Mouse (Mus musculus) heart, embryonic 15.5 days (tissue): ENCODE measurements at regions not wholly inside any gene's neighbourhood (a gene's known extent, or its start where the extent isn't known, plus 50 kb on each side); places are given as distances from the start of the nearest gene placed in this dataset.

Source experiments
- ATAC-seq: fragments of 200-750 bp; cut with Nextera tagmentation; replicated peaks from 2 replicates; pipeline ENCODE4 v1.8.0; 2017; ENCODE audit warnings: low read depth, moderate TSS enrichment; ENCODE audit not compliant: insufficient number of reproducible peaks, insufficient read depth, low FRiP score
- H3K27ac ChIP-seq: fragments of 300-500 bp; sonication (generic); 2 replicates; pipeline ENCODE4 v1.5.1; 2015; ENCODE audit warnings: mild to moderate bottlenecking, inconsistent platforms
- H3K27me3 ChIP-seq: fragments of 300-500 bp; sonication (generic); 2 replicates; pipeline ENCODE4 v1.6.1; 2015; ENCODE audit warnings: inconsistent platforms
- H3K36me3 ChIP-seq: fragments of 300-500 bp; sonication (generic); 2 replicates; pipeline ENCODE4 v1.6.1; 2015; ENCODE audit warnings: mild to moderate bottlenecking, inconsistent platforms
- H3K4me1 ChIP-seq: fragments of 300-500 bp; sonication (generic); replicated peaks from 2 replicates; pipeline ENCODE4 v1.6.1; 2015; ENCODE audit warnings: inconsistent platforms
- H3K4me2 ChIP-seq: fragments of 300-500 bp; sonication (generic); 2 replicates; pipeline ENCODE4 v1.6.1; 2015; ENCODE audit warnings: inconsistent platforms, mild to moderate bottlenecking, moderate library complexity
- H3K4me3 ChIP-seq: fragments of 300-500 bp; sonication (generic); 2 replicates; pipeline ENCODE4 v1.5.1; 2015; ENCODE audit warnings: mild to moderate bottlenecking, inconsistent platforms
- H3K9ac ChIP-seq: fragments of 300-500 bp; sonication (generic); 2 replicates; pipeline ENCODE4 v1.6.1; 2015; ENCODE audit warnings: mild to moderate bottlenecking, inconsistent platforms
- H3K9me3 ChIP-seq: fragments of 300-500 bp; sonication (generic); replicated peaks from 2 replicates; pipeline ENCODE4 v1.6.1; 2016; ENCODE audit warnings: inconsistent platforms
- WGBS: fragments of 180-500 bp; shearing (Covaris S2); methylation state at CpG from one replicate; pipeline ENCODE4 v1.1.7; 2015; ENCODE audit warnings: mixed read lengths; 5-methylcytosine and 5-hydroxymethylcytosine counted together

DNA sequence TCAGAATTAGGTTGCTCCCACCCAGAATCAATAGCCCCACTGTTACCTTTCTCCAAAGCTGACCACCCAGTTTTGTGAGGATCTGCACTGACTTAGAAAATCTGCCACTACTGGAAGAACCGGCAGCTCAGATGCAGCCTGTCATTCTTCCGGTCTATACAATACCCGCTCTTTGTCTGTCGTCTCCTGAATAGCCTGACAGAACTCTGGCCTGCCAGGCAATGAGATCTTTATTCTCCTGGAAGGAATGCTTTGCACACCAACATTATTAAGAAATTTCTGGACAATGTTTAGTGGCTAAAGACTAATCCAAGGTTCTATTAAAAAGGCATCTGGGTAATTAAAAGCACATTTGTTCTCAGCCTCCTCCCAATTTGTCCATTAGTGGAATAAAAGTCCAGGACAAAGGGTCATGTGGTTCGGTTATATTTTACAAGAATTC, 2232.0 kb downstream of the 4930444P10Rik start:
- Histone ChIP-seq H3K9me3 (no peaks in the 10 kb centered on the region), H3K36me3 (no peaks in the 10 kb centered on the region), H3K4me3 (no peak overlapping the region), H3K27me3 (no peaks in the 10 kb centered on the region), H3K4me2 (no peak overlapping the region), H3K27ac (no peak overlapping the region), H3K9ac (no peak overlapping the region), H3K4me1 (no peaks in the 10 kb centered on the region)
- WGBS, result 71% methylated on average over 5 of the region's 5 CpGs
- no peak for ATAC-seq

DNA sequence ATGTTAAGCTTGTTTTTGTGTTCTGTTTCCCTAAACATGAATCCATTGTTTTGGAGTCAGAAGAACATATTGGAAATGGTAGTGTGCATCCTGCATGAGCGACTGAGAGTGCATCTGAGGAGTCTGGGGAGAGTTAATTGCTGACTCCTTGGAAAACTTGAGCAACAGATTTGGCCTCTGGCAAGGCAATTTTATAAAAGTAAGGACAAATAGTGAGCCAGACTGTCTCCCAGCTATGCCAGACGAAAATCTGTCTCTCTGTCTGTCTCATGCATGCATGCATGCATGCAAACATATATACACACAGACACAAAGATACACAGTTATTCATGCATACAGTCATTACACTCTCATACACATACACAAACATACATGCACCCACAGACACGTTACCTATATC, 2232.7 kb downstream of the 4930444P10Rik start:
- WGBS, result 66% methylated on average over 3 of the region's 3 CpGs
- no peak overlapping the region for H3K4me2 ChIP-seq
- no peak overlapping the region for H3K9ac ChIP-seq
- no peaks in the 10 kb centered on the region for H3K27me3 ChIP-seq
- no peaks in the 10 kb centered on the region for H3K4me1 ChIP-seq
- H3K4me3 ChIP-seq, result no peak overlapping the region
- no peaks in the 10 kb centered on the region for H3K36me3 ChIP-seq
- no peak overlapping the region for H3K27ac ChIP-seq
- no peaks in the 10 kb centered on the region for H3K9me3 ChIP-seq
- ATAC-seq, result no peak

DNA sequence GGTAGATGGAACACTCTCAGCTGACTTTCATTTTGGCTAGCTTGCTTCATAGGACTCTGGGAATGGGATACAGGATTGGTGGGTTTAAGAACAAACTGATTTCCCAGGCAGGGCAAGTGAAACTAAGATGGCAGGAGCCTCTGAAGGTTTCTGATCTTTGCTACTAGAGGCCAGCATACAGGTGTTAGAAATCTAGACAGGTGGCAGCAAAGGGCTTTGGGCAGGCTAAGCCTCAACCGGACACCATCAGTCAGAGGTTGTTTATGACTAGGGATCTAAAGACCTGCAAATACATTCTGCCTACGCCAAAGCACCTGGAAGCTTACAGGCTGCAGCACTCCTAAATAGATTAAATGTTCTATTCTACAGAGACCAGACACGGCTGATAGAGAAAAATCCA, 2233.4 kb downstream of the 4930444P10Rik start:
- no peaks in the 10 kb centered on the region for H3K4me1 ChIP-seq
- H3K27me3 ChIP-seq, result no peaks in the 10 kb centered on the region
- H3K4me3 ChIP-seq, result no peak overlapping the region
- no peak for ATAC-seq
- 68% methylated on average over 3 of the region's 3 CpGs for WGBS
- no peaks in the 10 kb centered on the region for H3K9me3 ChIP-seq
- no peaks in the 10 kb centered on the region for H3K36me3 ChIP-seq
- no peak overlapping the region for H3K4me2 ChIP-seq
- no peak overlapping the region for H3K27ac ChIP-seq
- no peak overlapping the region for H3K9ac ChIP-seq

DNA sequence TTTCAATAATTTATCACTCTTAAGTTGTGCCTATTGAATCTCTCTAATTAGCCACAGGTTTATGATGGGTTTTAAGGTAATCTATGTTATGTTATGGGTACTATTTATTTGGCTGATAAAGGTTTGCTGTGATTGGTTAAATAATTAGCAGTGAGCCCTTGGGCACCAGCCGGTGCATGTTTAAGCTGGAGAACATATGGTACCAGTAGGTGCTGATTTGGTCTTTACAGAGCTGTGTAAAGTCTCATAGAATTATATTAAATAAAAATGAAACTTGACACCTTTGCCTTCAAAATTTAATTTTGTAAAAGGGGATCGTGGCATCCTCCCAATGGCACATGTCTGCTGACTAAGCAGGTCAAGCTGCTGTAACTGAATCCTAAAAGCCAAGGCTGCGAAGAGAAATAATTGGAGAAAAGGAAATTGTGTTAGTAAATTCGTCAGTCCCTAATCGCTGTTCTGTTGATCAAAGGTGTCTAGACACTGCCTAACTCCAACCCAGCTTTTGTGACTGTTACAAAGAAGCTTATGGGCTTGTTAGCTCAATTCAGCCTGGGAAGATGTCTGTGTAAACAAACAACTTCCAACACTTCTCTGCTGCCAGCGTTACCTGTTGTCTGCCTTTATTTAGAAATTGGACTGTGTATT, 2234.6 kb downstream of the 4930444P10Rik start:
- 59% methylated on average over 6 of the region's 6 CpGs for WGBS

DNA sequence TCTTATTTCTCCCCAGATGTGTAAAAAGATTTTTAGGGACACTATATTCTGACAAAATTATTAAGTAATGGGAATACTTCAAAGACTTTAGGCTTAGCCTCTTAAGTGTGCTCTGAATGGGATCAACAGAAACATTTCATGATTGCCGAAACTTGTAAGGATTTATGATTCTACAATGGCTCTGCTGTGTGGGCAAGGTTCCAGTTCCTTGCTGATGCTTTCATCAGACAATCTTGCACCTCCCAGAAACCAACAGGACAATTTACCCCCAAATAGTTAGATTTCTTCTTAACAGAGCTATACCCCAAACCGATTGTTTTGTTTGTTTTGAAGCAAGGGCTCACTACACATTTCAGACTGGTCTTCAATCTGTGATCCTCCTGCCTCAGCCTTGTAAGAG, 2236.1 kb downstream of the 4930444P10Rik start:
- Histone ChIP-seq H3K4me3 (no peak overlapping the region), H3K27ac (no peak overlapping the region), H3K4me1 (no peaks in the 10 kb centered on the region), H3K9me3 (no peaks in the 10 kb centered on the region), H3K4me2 (no peak overlapping the region), H3K9ac (no peak overlapping the region), H3K27me3 (no peaks in the 10 kb centered on the region), H3K36me3 (no peaks in the 10 kb centered on the region)
- no peak for ATAC-seq
- 87% methylated on average over 2 of the region's 2 CpGs for WGBS

More for the DNA sequence above, 2234.6 kb downstream of the 4930444P10Rik start:
- Histone ChIP-seq H3K27me3 (no peaks in the 10 kb centered on the region), H3K9me3 (no peaks in the 10 kb centered on the region), H3K36me3 (no peaks in the 10 kb centered on the region), H3K4me1 (no peaks in the 10 kb centered on the region), H3K4me3 (no peak overlapping the region), H3K27ac (no peak overlapping the region), H3K9ac (no peak overlapping the region), H3K4me2 (no peak overlapping the region)
- ATAC-seq, result no peak

DNA sequence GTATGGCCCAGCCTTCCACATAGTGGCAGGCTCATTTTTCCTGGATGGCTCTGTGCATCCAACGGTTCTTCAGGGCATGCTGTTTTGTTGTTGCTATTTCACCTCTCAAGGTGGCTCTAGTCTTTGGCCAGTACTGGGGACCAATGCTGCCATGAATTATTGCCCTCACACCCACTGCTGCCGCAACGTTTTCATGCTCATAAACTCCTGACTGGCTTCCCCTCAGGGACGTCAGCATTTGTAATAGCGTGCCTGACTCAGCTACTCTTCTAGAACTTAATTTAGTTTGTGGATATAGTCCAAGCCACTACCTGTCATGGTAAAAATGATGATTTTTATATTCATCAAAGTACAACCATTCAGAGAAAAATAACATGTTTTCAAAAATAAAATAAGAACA, 2242.0 kb downstream of the 4930444P10Rik start:
- 75% methylated on average over 5 of the region's 5 CpGs for WGBS
- H3K4me2 ChIP-seq, result no peak overlapping the region
- H3K27ac ChIP-seq, result no peak overlapping the region
- no peak overlapping the region for H3K4me3 ChIP-seq
- H3K36me3 ChIP-seq, result no peaks in the 10 kb centered on the region
- no peaks in the 10 kb centered on the region for H3K9me3 ChIP-seq
- no peaks in the 10 kb centered on the region for H3K4me1 ChIP-seq
- ATAC-seq, result no peak
- no peak overlapping the region for H3K9ac ChIP-seq
- H3K27me3 ChIP-seq, result no peaks in the 10 kb centered on the region

DNA sequence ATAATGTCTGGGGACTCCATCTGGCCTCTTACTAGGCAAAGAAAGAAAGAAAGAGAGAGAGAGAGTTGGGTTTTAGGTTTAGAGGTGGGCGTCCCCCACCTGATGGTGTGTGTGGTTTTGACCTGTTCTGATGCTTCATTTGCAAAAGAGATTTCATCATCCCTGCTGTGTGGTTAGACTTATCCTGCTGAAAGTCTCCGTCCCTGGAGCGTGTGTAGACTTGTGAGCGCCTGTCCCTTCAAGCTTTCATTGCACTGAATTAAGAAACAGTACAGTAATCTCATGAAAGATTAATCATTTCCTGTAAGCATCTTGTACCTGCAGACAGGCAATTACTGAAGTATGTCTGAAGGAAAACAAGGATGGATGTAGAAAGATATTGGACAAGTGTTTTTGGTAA, 2244.1 kb downstream of the 4930444P10Rik start:
- Histone ChIP-seq H3K27me3 (no peaks in the 10 kb centered on the region), H3K36me3 (no peaks in the 10 kb centered on the region), H3K4me1 (no peaks in the 10 kb centered on the region), H3K4me2 (no peak overlapping the region), H3K4me3 (no peak overlapping the region), H3K9me3 (no peaks in the 10 kb centered on the region), H3K9ac (no peak overlapping the region), H3K27ac (no peak overlapping the region)
- no peak; the same call in 1 of the 2 replicates for ATAC-seq
- 78% methylated on average over 4 of the region's 4 CpGs for WGBS

DNA sequence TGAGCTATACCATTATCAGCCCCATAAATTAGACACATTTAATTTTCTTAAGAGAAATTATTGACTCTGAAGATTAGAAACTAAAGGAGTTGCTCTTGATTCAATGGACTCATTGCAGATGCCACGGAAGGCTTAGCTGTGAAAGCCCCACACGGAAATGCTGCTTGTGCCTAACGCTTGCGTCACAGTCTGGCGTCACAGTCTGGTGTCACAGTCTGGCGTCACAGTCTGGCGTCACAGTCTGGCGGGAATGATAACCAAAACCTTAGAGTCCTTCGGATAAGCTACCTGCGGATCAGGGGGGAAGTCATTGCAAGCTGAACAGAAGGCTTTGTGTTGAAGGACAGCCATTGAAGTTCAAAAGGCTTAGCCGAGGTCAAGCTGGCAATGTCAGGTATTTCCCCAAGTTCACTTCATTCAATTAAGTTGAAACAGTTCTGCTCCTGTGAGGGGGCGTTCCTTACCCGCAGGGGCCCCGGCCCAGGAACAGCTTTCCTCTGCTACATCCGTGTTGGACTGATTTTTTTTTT, 2246.7 kb downstream of the 4930444P10Rik start:
- Histone ChIP-seq H3K4me3 (no peak overlapping the region), H3K27me3 (no peaks in the 10 kb centered on the region), H3K27ac (no peak overlapping the region), H3K9ac (no peak overlapping the region), H3K9me3 (no peaks in the 10 kb centered on the region), H3K4me2 (no peak overlapping the region), H3K4me1 (no peaks in the 10 kb centered on the region), H3K36me3 (no peaks in the 10 kb centered on the region)
- no peak for ATAC-seq
- 68% methylated on average over 15 of the region's 15 CpGs for WGBS

DNA sequence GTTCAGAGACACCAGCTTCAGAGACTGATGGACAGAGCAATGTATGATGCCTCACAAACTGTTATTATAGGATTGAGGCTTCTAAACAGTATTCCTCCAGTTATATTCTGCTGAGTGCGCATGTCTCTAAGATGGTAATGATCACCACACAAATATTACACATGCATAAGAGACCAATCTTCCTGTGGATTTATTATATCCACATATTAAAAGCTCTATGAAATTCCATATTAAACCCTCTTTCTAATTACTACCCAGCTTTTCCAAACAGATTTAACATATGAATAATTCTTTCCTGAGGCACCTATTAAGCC, 2252.9 kb downstream of the 4930444P10Rik start:
- no peak overlapping the region for H3K9ac ChIP-seq
- no peaks in the 10 kb centered on the region for H3K27me3 ChIP-seq
- no peak overlapping the region for H3K4me2 ChIP-seq
- H3K27ac ChIP-seq, result no peak overlapping the region
- no peak for ATAC-seq
- no peaks in the 10 kb centered on the region for H3K36me3 ChIP-seq
- no peaks in the 10 kb centered on the region for H3K4me1 ChIP-seq
- 94% methylated on average over 1 of the region's 1 CpGs for WGBS
- H3K4me3 ChIP-seq, result no peak overlapping the region
- H3K9me3 ChIP-seq, result no peaks in the 10 kb centered on the region

DNA sequence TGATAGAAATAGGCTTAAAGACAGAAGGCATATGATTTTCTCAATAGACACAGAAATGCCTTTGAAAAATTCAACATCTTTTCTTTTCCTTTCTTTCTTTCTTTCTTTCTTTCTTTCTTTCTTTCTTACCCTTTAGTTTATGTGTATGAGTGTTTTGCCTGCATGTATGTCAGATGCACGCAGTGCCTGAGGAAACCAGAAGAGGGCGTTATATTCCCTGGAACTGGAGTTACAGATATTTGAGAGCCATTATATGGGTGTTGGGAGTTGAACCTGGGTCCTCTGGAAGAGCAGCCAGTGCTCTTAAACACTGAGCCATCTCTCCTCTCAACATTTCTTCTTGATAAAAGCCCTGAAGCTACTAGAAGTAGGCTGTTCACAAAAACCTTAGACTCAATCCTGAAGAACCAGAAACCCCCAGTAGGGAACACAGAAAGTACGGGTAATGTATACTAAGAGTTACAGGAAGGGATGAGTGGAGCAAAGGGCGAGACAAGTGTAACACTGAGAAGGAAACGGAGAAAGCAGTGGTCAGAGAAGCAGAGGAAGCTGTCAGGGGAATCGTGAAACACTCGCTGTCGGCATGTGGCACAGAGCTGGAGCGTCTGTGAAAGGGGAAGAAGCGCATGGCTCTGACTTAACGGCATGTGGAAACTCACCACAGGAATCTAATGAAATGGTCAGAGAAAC, 2253.4 kb downstream of the 4930444P10Rik start:
- H3K9ac ChIP-seq, result no peak overlapping the region
- no peaks in the 10 kb centered on the region for H3K27me3 ChIP-seq
- no peak for ATAC-seq
- H3K4me1 ChIP-seq, result no peaks in the 10 kb centered on the region
- H3K36me3 ChIP-seq, result no peaks in the 10 kb centered on the region
- WGBS, result 39% methylated on average over 11 of the region's 11 CpGs
- H3K4me2 ChIP-seq, result no peak overlapping the region
- no peaks in the 10 kb centered on the region for H3K9me3 ChIP-seq
- no peak overlapping the region for H3K4me3 ChIP-seq
- H3K27ac ChIP-seq, result no peak overlapping the region

DNA sequence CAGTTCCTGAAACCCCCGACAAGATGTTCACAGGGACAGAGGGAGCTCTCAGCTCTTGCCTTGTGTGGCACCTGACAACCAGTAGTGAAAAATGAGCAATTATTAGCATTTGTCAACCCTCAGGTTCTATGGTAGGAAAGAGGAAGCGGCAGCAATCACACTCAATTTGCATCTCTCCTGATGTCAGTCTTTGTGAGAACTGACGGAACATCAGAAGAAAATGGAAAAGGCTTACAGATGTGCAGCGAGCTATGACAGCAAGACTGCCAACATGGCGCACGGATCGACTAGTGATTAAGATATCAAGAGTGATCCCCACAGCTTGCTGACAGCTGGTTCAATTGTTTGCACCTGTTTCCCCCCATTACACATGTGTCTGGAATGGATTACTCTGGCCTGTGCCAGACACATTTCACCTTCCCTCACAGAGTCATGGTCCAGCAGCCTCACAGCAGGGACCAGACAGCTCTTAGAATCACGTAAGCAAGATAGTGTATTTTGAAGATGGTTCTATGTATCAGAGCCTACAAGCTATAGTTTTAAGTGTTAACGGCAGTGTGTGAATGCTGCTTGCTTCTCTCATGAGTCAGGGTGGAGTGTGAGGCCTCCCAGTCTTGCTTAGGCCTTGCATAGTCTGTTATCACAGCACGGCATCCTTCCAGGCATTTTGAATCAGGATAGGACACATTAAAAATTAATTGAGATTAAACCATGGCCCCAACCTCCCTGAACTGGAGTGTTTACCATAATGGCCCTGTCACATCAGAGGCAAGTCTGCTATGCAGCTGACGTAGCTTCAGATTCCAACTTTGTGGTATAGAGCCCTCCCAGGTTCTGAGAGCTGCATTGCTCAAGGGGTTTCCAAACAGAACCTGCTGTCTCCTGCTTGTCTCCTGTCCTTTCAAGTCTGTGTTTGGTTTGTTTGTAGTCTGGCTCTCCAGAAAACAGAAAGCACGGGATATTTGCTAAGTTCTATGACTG, 2258.0 kb downstream of the 4930444P10Rik start:
- Histone ChIP-seq H3K27me3 (no peaks in the 10 kb centered on the region), H3K36me3 (no peaks in the 10 kb centered on the region), H3K4me3 (no peak overlapping the region), H3K9me3 (no peaks in the 10 kb centered on the region), H3K27ac (no peak overlapping the region), H3K9ac (no peak overlapping the region), H3K4me2 (no peak overlapping the region), H3K4me1 (no peaks in the 10 kb centered on the region)
- WGBS, result 73% methylated on average over 12 of the region's 12 CpGs
- ATAC-seq, result no peak
